Mouse (Mus musculus): Measurements from ENCODE around the gene Mrpl27.
"Not testable (repeated sequence)": the region's sequence is repeated elsewhere in the genome, so short reads cannot be mapped to it uniquely, and the experiment has no call there.

Mrpl27 gene

DNA sequence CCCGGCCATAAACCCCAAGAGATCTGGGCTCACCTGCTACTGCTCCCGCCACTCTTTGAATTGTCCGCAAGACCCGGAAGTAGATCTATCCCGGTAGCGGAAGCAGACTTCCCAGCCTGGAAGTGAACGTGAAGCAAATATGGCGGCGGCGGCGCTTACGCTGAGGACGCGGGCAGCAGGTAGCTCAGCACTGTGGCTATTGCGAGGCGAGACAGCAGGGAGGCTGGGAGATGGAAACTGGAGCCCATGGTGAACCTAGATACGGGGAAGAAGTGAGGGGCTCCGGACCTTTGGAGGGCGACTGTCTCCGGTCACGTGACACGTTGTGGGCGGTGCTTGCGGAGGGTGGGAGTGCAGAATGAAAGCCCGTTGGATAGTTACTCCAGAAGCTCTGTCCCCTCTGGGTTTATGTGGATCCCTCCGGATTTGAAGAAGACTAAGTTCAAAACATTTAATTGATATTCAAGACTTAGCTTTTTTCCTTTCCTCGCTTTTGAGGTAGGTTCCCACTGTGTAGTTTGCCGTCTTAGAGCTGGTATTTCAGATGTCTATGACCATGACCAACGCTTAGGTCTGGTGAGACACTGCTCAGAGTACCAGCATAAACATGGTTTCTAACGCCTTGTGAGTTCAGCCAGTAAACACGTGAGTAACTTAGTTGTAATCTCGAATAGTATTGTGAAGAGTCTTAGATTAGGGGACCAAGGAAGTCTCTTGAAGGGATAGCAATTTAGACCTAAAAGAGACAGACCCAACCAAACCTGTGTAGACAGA lies at the start of gene Mrpl27, which contains the start of gene Eme1:
TSS of gene Mrpl27 (plus strand) at position 105 of the 774 bp plus-strand sequence.
TSS of gene Eme1 (minus strand) at position 302 of the 774 bp plus-strand sequence.
- DNase-seq: peak; percentile 89

DNA sequence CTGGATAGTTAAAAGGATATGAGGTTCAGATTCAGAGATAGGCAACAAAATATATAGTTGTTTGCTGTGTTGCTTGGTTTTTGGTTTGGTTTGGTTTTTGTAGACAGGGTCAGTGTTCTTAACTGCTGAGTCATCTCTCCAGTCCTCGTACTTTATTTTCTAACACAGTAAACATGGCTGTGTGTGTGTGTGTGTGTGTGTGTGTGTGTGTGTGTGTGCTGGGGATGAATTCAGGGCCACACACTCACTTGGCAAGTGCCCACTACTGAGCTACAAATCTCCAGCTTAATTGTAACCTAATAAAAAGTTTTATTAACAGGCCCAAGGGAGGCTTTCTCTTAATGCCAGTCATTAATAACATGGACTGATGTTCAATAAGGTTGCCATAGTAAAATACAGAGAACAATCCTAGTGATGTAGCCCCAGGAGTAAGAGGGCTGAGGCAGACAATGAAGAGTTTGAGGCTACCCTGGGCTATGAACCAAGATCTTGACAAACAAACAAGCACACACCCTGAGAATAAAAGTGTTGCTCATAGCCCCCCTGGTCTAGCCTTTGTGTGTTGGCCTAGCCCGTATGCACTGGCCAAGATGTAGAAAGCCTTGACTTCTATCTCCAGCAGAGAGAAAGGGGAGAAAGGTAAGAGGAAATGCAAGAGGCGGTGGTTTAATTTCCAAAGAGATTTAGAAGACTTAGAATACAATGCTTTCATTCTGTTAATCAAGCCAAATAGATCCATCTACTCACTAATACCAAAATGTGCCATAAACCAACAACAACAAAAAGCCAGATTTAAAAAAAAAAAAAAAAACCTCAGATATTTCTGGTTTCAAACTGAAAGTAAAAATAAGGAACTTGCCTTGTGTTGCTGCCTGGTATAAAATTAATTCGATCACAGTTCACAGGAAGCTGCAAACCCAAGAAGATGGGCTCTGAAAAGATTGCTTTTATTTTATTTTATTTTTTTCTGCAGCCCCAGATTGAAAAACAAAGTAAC lies 42.5 kb upstream of the Mrpl27 start:
- no peak for DNase-seq

- no peak for DNase-seq
Measured at GRCm38 (mm10) chr11:94614603-94615002, 39.0 kb upstream of the Mrpl27 start.

- no peak for DNase-seq
Measured at GRCm38 (mm10) chr11:94615494-94615893, 38.1 kb upstream of the Mrpl27 start.

- no peak for DNase-seq
Measured at GRCm38 (mm10) chr11:94617646-94618045, 35.9 kb upstream of the Mrpl27 start.

GRCm38 (mm10) chr11:94620766-94621457 lies 32.7 kb upstream of the Mrpl27 start:
- no peak for DNase-seq

DNA sequence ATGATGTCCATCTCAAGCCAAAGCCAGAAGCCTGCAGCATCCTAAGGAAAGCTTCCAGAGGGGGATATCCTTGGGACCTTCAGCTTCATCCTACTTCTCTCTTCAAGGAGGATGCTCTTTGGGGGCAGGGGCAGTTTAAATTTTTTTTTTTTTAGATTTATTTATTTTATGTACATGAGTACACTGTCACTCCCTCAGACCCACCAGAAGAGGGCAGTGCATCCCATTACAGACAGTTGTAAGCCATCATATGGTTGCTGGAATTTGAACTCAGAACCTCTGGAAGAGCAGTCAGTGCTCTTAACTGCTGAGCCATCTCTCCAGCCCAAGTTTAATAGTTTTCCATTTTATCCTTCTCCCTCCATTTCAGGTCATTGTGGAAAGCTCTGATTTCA lies 32.1 kb upstream of the Mrpl27 start:
- DNase-seq: no peak

- DNase-seq: no peak
Measured at GRCm38 (mm10) chr11:94622162-94622561, 31.4 kb upstream of the Mrpl27 start.

DNA sequence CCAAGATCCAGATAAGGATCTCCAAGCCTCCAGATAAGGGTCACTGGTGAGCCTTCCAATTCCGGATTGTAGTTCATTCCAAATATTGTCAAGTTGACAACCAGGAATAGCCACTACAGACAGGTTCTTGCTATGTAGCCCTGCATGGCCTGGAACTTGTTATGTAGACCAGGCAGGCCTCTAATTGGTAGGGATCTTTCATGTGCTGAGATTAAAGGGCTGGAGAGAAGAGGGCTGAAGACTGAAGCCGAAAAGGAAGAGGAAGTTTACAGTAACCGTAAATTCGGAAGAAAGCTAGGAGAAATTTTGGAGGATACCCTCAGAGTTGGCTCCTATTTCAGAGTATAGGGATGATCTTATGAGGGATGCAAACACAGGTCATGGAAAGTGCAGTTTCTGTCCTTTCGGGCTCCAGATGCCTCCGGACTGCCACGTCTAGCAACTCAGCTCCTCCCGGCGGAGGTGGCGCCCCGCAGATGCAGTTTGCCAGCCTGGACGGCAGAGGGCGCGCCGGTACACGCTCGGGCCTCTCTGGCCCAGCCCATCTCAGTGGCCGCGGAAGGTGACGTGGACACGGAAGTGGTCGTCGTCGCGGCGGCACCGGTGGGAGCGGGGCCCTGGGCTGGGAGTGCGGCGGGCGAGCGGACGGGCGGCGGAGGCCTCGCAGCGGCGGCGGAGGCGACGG lies 24.2 kb upstream of the Mrpl27 start, which contains the start of gene Lrrc59:
TSS of gene Lrrc59 (plus strand) at position 569 of the 685 bp plus-strand sequence.
- peak; percentile 97 for DNase-seq

DNA sequence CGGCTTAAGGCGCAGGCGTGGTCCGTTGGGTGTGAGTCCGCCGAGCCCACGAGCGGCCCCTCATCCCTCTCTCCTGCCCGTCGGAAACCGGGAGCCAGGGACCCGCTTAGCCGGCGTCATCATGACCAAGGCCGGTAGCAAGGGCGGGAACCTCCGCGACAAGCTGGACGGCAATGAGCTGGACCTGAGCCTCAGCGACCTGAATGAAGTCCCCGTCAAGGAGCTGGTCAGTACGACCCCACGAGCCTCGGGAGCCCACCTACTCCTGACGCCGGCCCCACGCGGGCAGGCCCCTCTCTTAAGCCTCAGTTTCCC lies 23.7 kb upstream of the Mrpl27 start:
- DNase-seq: no peak

- no peak for DNase-seq
Measured at GRCm38 (mm10) chr11:94630199-94631011, 23.2 kb upstream of the Mrpl27 start.

GRCm38 (mm10) chr11:94631969-94632368 lies 21.6 kb upstream of the Mrpl27 start:
- DNase-seq: no peak

- DNase-seq: no peak
Measured at GRCm38 (mm10) chr11:94632988-94633387, 20.6 kb upstream of the Mrpl27 start.

GRCm38 (mm10) chr11:94634431-94634830 lies 19.1 kb upstream of the Mrpl27 start:
- no peak for DNase-seq

DNA sequence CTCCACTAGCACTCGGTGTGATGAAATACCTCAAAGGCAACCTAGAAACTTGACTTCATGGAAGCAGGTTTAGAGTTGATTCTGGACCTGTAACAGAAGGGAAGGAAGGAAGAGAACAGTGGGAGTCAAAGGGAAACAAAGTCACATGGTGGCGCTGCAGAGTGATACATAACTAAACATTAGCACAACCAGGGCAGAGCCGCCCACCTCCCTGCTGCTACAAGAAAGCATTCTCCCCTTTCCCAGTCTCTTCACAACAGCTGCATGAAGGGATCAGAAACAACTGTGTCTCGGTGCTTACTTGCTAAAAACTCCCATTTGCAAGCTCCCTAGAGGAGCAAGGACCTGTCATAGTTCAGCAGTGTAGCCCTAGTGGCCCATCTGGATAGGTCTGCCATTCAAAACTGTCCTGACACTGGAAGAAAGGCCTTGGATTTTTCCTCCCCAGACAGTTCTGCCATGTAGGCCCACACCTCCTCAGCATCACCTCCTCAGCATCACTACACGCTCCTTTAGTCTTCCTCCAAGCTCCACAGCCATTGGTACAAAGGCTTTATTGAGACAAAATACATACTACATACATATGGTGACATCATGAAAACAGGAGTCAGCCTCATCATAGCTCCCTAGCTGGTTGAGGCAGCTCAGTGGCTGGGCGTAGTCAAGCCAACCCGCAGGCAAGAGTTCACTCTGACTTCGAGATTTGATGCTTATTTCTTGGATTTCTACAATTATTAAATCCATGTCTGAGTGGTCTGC lies 8.9 kb upstream of the Mrpl27 start:
- DNase-seq: no peak

DNA sequence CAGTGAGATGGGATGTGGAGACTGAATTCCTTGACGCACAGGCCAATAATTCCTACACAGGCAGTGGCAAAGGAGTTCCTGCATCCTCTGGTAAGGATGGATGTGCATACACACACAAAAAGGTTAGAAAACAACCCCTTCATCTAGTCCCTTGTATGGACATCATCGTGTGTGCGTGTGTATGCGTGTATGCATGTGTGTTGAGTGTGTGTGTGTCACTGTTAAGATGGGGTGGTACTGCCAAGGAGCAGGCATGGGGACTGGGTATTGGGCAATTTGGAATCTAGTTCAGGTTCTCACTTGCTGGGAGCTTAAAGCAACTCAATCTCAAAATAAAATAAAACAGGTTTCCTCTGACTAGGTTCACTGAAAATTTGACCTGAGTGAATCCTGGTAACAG lies 7.1 kb upstream of the Mrpl27 start:
- no peak for DNase-seq

- not testable (repeated sequence) for DNase-seq
Measured at GRCm38 (mm10) chr11:94651241-94651640, 2.3 kb upstream of the Mrpl27 start.

- DNase-seq: no peak
Measured at GRCm38 (mm10) chr11:94652973-94653372, 594 bp upstream of the Mrpl27 start.

GRCm38 (mm10) chr11:94661344-94661743 lies 7.8 kb downstream of the Mrpl27 start:
- DNase-seq: no peak

DNA sequence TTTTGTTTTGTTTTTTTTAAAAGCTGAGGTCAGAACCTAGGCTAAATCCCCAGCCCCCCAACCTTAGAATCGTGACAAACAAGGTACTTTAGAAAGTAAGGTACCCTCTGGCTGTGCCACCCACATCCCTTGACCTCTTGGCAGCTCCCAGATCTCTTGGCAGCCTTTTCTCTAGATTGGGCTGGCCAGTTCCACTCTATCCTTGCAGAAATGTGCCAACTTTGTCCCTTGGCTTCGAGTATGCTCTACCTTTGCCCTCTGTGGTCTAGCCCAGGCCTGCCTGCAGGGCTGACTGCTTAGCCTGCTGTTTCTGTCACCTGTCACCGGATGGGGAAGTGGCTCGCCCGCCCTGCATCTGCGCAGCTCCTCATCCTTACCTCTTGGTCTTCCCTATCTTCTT lies 11.7 kb downstream of the Mrpl27 start:
- DNase-seq: no peak

- no peak for DNase-seq
Measured at GRCm38 (mm10) chr11:94674984-94675383, 21.4 kb downstream of the Mrpl27 start.

Measured in thymus, postnatal 25 days (tissue).